In the genomic region with DNA sequence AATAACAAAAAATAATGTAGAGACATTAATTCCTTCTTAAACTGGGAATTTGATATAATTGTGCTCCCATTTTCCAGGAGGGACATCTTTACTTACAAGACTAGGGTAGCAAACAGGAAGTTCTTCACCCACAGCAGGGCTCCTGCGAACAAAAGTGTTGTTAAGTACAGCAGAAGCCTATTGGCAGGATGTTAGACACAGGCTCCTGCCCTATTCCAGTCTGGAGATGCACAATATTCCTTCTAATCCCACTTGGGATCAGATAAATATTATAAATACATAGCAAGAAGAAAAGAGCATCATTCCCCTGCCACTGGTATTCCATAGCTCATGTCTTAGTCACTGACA, we compare ENCODE assay signal across 24 mouse cellular contexts.
"Had no signal": no experiment of that assay in that cellular context is flagged by ENCODE, and none has a peak within 500 bp of the region (broad histone marks: within the 10 kb centered on the region; RNA-seq: fewer than 3 reads in every experiment).

No protein-coding gene starts in this region.

- ATAC-seq: hindbrain, embryonic 16.5 days; intestine, embryonic 16.5 days; liver, embryonic 12.5 days had no signal

- H3K9ac ChIP-seq: heart, embryonic 12.5 days; hindbrain, embryonic 12.5 days; hindbrain, embryonic 14.5 days; kidney, embryonic 15.5 days; limb, embryonic 13.5 days; limb, embryonic 15.5 days; liver, embryonic 12.5 days; liver, embryonic 14.5 days had no signal

- H3K4me1 ChIP-seq: heart, embryonic 12.5 days; hindbrain, embryonic 12.5 days; liver, embryonic 12.5 days had no signal

- H3K36me3 ChIP-seq: heart, embryonic 12.5 days; hindbrain, embryonic 10.5 days; hindbrain, embryonic 12.5 days; kidney, embryonic 15.5 days; limb, embryonic 13.5 days; limb, embryonic 15.5 days; liver, embryonic 12.5 days had no signal

- H3K4me3 ChIP-seq: gastrocnemius, adult 2 months; heart, adult 2 months; heart, embryonic 12.5 days; hindbrain, embryonic 10.5 days; hindbrain, embryonic 12.5 days; kidney, embryonic 15.5 days; layer of hippocampus, adult 2 months; limb, embryonic 13.5 days; limb, embryonic 15.5 days; liver, embryonic 12.5 days had no signal

- H3K27me3 ChIP-seq: heart, embryonic 12.5 days; hindbrain, embryonic 12.5 days; kidney, embryonic 15.5 days; limb, embryonic 13.5 days; limb, embryonic 15.5 days; liver, embryonic 12.5 days had no signal

- H3K27ac ChIP-seq: gastrocnemius, adult 2 months; heart, adult 2 months; hindbrain, embryonic 10.5 days; hindbrain, embryonic 12.5 days; hindbrain, embryonic 14.5 days; kidney, embryonic 15.5 days; kidney, postnatal 0 days; layer of hippocampus, adult 2 months; limb, embryonic 13.5 days; limb, embryonic 15.5 days; liver, embryonic 12.5 days; liver, embryonic 14.5 days had no signal

- H3K9me3 ChIP-seq: heart, embryonic 12.5 days; hindbrain, embryonic 10.5 days; hindbrain, embryonic 12.5 days; kidney, embryonic 15.5 days; limb, embryonic 13.5 days; limb, embryonic 15.5 days; liver, embryonic 12.5 days had no signal

- DNase-seq: gastrocnemius, adult 2 months; gastrocnemius, postnatal 10 days; gastrocnemius, postnatal 25 days; heart, adult 2 months; heart, postnatal 10 days; heart, postnatal 4 days; kidney, adult 11 months; kidney, postnatal 14 days; kidney, postnatal 4 days; layer of hippocampus, postnatal 36 days; left cerebral cortex, postnatal 4 days had no signal

- H3K4me2 ChIP-seq: heart, embryonic 12.5 days; hindbrain, embryonic 12.5 days; hindbrain, embryonic 14.5 days; kidney, embryonic 15.5 days; limb, embryonic 13.5 days; limb, embryonic 15.5 days; liver, embryonic 12.5 days had no signal
